Mouse (Mus musculus): ENCODE measurements around the gene Golt1a.

- TF ChIP-seq CHD1 (IDR thresholded peaks at IDR 0.05; ENCODE audit: low read depth, low read length): no peak
- no peak for TF ChIP-seq EP300 (IDR thresholded peaks at IDR 0.05; ENCODE audit: low read length)
- no peak for TF ChIP-seq CTCF (conservative IDR thresholded peaks at IDR 0.05 in 1 of 2, IDR thresholded peaks at IDR 0.05 in 1 of 2; ENCODE audit: low read depth in 2 of 2, low read length in 2 of 2)
- no peak for TF ChIP-seq POLR2A (IDR thresholded peaks at IDR 0.05; ENCODE audit: low read depth, low read length)
- TF ChIP-seq MXI1 (IDR thresholded peaks at IDR 0.05; ENCODE audit: low read depth, low read length): no peak
- no peak for TF ChIP-seq MAFK (IDR thresholded peaks at IDR 0.05; ENCODE audit: insufficient replicate concordance, low read length)
Observed at GRCm38 (mm10) chr1:133296376-133296775, 13.2 kb upstream of the Golt1a start.
